Mouse (Mus musculus): ENCODE results near the gene Rint1. TPM values are rescaled to one million over a fixed set of nuclear protein-coding genes. Genes with fewer than 3 reads are reported as not detected.
A peak's percentile ranks its signal among the peaks of the same experiment; 100 is the strongest.
"Not testable (repeated sequence)": the region's sequence is repeated elsewhere in the genome, so short reads cannot be mapped to it uniquely, and the experiment has no call there.

Rint1 gene
- polyA plus RNA-seq, 1 experiment from 2014 or later = 30.2 TPM

DNA sequence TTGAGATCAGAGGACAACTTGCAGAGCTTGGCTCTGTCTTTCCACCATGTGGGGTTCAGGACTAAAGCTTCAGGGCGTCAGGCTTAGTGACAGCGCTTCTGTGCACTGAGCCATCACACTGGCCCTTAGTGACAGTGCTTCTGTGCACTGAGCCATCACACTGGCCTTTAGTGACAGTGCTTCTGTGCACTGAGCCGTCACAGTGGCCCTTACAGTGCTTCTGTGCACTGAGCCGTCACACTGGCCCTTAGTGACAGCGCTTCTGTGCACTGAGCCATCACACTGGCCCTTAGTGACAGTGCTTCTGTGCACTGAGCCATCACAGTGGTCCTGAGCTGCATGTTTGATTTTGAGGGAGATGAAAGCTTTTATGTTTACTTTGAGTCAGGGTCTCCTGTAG, 27.3 kb downstream of the Rint1 start:
- Histone ChIP-seq H3K9ac (ENCODE audit: low read depth, low read length) (no peak overlapping the region), H3K4me3 (ENCODE audit: low read depth, low read length) (no peak overlapping the region), H3K9me3 (replicated peaks; ENCODE audit: control insufficient read depth, low read length, poor library complexity, severe bottlenecking) (no peaks in the 10 kb centered on the region), H3K36me3 (ENCODE audit: control insufficient read depth, insufficient read depth, low read length) (peaks cover 46% of the 10 kb centered on the region), H3K4me1 (ENCODE audit: control insufficient read depth, insufficient read depth, low read length) (no peaks in the 10 kb centered on the region), H3K4me2 (ENCODE audit: low read length) (no peak overlapping the region), H3K27me3 (ENCODE audit: control insufficient read depth, insufficient read depth, low read depth, low read length) (no peaks in the 10 kb centered on the region), H3K27ac (ENCODE audit: low read length) (no peak overlapping the region)
- 51% methylated on average over 5 of the region's 5 CpGs for WGBS
- ATAC-seq = no peak

GRCm38 (mm10) chr5:23816681-23817080, 29.2 kb downstream of the Rint1 start:
- no peak overlapping the region for H3K27ac ChIP-seq (ENCODE audit: low read length)
- H3K9me3 ChIP-seq (replicated peaks; ENCODE audit: control insufficient read depth, low read length, poor library complexity, severe bottlenecking) = no peaks in the 10 kb centered on the region
- no peaks in the 10 kb centered on the region for H3K27me3 ChIP-seq (ENCODE audit: control insufficient read depth, insufficient read depth, low read depth, low read length)
- H3K4me1 ChIP-seq (ENCODE audit: control insufficient read depth, insufficient read depth, low read length) = no peaks in the 10 kb centered on the region
- no peak for ATAC-seq
- H3K36me3 ChIP-seq (ENCODE audit: control insufficient read depth, insufficient read depth, low read length) = peaks cover 41% of the 10 kb centered on the region
- WGBS = 95% methylated on average over 15 of the region's 15 CpGs
- H3K9ac ChIP-seq (ENCODE audit: low read depth, low read length) = no peak overlapping the region
- H3K4me3 ChIP-seq (ENCODE audit: low read depth, low read length) = no peak overlapping the region
- no peak overlapping the region for H3K4me2 ChIP-seq (ENCODE audit: low read length)

DNA sequence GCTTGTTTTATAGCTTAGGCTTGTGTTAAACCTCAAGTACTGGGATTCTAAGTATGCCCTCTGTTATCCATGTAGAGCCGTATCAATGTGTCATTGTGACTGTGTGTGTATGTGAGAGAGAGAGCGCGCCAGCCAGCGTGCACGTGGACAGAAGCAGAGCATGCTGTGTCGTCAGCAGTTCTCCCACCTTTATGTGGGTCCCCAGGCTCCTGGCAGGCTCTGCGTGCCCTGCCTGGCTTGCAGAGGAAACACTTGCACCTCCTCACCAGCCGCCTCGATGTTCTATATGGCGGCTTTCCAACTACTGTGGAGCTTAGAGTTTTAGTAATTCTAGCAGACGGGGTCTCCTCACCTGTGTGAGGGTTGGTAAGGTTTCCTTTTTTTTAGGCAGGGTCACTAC, 34.8 kb downstream of the Rint1 start:
- 80% methylated on average over 11 of the region's 11 CpGs for WGBS
- Histone ChIP-seq H3K9me3 (replicated peaks; ENCODE audit: control insufficient read depth, low read length, poor library complexity, severe bottlenecking) (no peaks in the 10 kb centered on the region), H3K9ac (ENCODE audit: low read depth, low read length) (no peak overlapping the region), H3K27ac (ENCODE audit: low read length) (no peak overlapping the region), H3K4me2 (ENCODE audit: low read length) (no peak overlapping the region), H3K4me1 (ENCODE audit: control insufficient read depth, insufficient read depth, low read length) (no peaks in the 10 kb centered on the region), H3K36me3 (ENCODE audit: control insufficient read depth, insufficient read depth, low read length) (peaks cover 15% of the 10 kb centered on the region), H3K4me3 (ENCODE audit: low read depth, low read length) (no peak overlapping the region), H3K27me3 (ENCODE audit: control insufficient read depth, insufficient read depth, low read depth, low read length) (no peaks in the 10 kb centered on the region)
- no peak for ATAC-seq

DNA sequence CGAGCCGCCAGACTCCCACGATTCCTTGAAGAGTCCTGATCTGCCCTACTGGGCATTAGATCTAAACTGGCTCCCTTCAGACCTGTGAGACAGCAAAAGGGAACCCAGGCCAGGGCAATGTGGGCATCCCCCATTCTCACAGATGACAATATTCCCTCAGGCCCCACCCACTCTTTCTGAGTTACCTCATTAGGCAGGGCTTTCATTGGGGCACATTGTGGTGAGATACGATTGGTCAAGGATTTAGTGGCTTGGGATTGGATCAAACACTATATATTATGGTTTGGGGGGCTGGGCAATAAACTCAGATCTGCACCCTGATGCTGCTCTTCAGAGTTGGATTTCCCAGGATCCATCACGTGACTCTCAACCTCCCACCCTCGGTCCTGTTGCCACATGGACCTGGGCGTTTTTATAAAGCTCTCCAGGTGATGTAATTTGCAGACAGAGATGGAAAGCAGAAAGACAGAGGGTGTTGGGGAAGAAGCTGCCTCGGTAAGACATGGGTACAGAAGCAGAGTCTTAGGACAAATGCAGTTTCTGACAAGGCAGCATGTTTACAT, 36.7 kb downstream of the Rint1 start:
- Histone ChIP-seq H3K9me3 (replicated peaks; ENCODE audit: control insufficient read depth, low read length, poor library complexity, severe bottlenecking) (no peaks in the 10 kb centered on the region), H3K36me3 (ENCODE audit: control insufficient read depth, insufficient read depth, low read length) (peaks cover 8% of the 10 kb centered on the region), H3K4me1 (ENCODE audit: control insufficient read depth, insufficient read depth, low read length) (no peaks in the 10 kb centered on the region), H3K4me3 (ENCODE audit: low read depth, low read length) (no peak overlapping the region), H3K4me2 (ENCODE audit: low read length) (no peak overlapping the region), H3K27me3 (ENCODE audit: control insufficient read depth, insufficient read depth, low read depth, low read length) (no peaks in the 10 kb centered on the region), H3K9ac (ENCODE audit: low read depth, low read length) (no peak overlapping the region), H3K27ac (ENCODE audit: low read length) (no peak overlapping the region)
- no peak for ATAC-seq
- WGBS = 82% methylated on average over 8 of the region's 8 CpGs

- Histone ChIP-seq H3K9me3 (replicated peaks; ENCODE audit: control insufficient read depth, low read length, poor library complexity, severe bottlenecking) (no peaks in the 10 kb centered on the region), H3K4me2 (ENCODE audit: low read length) (no peak overlapping the region), H3K4me1 (ENCODE audit: control insufficient read depth, insufficient read depth, low read length) (no peaks in the 10 kb centered on the region; the same call in 1 of the 2 replicates), H3K4me3 (ENCODE audit: low read depth, low read length) (no peak overlapping the region), H3K36me3 (ENCODE audit: control insufficient read depth, insufficient read depth, low read length) (no peaks in the 10 kb centered on the region), H3K27ac (ENCODE audit: low read length) (no peak overlapping the region), H3K9ac (ENCODE audit: low read depth, low read length) (no peak overlapping the region), H3K27me3 (ENCODE audit: control insufficient read depth, insufficient read depth, low read depth, low read length) (peaks cover 5% of the 10 kb centered on the region)
- 38% methylated on average over 11 of the region's 11 CpGs for WGBS
- ATAC-seq = no peak
These were observed 39.0 kb downstream of the Rint1 start for GRCm38 (mm10) chr5:23826321-23827004.

GRCm38 (mm10) chr5:23830897-23831752, 43.6 kb downstream of the Rint1 start:
- no peak for ATAC-seq
- H3K4me2 ChIP-seq (ENCODE audit: low read length) = peak overlapping the region; percentile 43
- H3K4me1 ChIP-seq (ENCODE audit: control insufficient read depth, insufficient read depth, low read length) = no peaks in the 10 kb centered on the region; the same call in 1 of the 2 replicates
- 45% methylated on average over 58 of the region's 58 CpGs for WGBS
- H3K36me3 ChIP-seq (ENCODE audit: control insufficient read depth, insufficient read depth, low read length) = no peaks in the 10 kb centered on the region
- H3K9me3 ChIP-seq (replicated peaks; ENCODE audit: control insufficient read depth, low read length, poor library complexity, severe bottlenecking) = no peaks in the 10 kb centered on the region
- no peak overlapping the region for H3K27ac ChIP-seq (ENCODE audit: low read length)
- no peak overlapping the region for H3K9ac ChIP-seq (ENCODE audit: low read depth, low read length)
- H3K27me3 ChIP-seq (ENCODE audit: control insufficient read depth, insufficient read depth, low read depth, low read length) = peaks cover 5% of the 10 kb centered on the region
- H3K4me3 ChIP-seq (ENCODE audit: low read depth, low read length) = peak overlapping the region; percentile 12

- not testable (repeated sequence) for ATAC-seq; H3K4me3 ChIP-seq (ENCODE audit: low read depth, low read length); H3K27me3 ChIP-seq (ENCODE audit: control insufficient read depth, insufficient read depth, low read depth, low read length); H3K4me1 ChIP-seq (ENCODE audit: control insufficient read depth, insufficient read depth, low read length); H3K9me3 ChIP-seq (replicated peaks; ENCODE audit: control insufficient read depth, low read length, poor library complexity, severe bottlenecking); H3K4me2 ChIP-seq (ENCODE audit: low read length); H3K9ac ChIP-seq (ENCODE audit: low read depth, low read length); H3K27ac ChIP-seq (ENCODE audit: low read length)
- peaks cover 10% of the 10 kb centered on the region for H3K36me3 ChIP-seq (ENCODE audit: control insufficient read depth, insufficient read depth, low read length)
- 64% methylated on average over 1 of the region's 1 CpGs for WGBS
These were observed 48.2 kb downstream of the Rint1 start for GRCm38 (mm10) chr5:23835691-23836090.

GRCm38 (mm10) chr5:23838158-23838557, 50.6 kb downstream of the Rint1 start:
- ATAC-seq = no peak
- Histone ChIP-seq H3K4me1 (ENCODE audit: control insufficient read depth, insufficient read depth, low read length) (peaks cover 11% of the 10 kb centered on the region), H3K4me3 (ENCODE audit: low read depth, low read length) (no peak overlapping the region), H3K36me3 (ENCODE audit: control insufficient read depth, insufficient read depth, low read length) (peaks cover 12% of the 10 kb centered on the region), H3K27ac (ENCODE audit: low read length) (no peak overlapping the region), H3K9ac (ENCODE audit: low read depth, low read length) (no peak overlapping the region), H3K9me3 (replicated peaks; ENCODE audit: control insufficient read depth, low read length, poor library complexity, severe bottlenecking) (no peaks in the 10 kb centered on the region), H3K27me3 (ENCODE audit: control insufficient read depth, insufficient read depth, low read depth, low read length) (no peaks in the 10 kb centered on the region), H3K4me2 (ENCODE audit: low read length) (no peak overlapping the region)
- WGBS = 91% methylated on average over 7 of the region's 7 CpGs
